Mouse (Mus musculus): ENCODE results near the gene BB287469.
"Not testable (repeated sequence)": the region's sequence is repeated elsewhere in the genome, so short reads cannot be mapped to it uniquely, and the experiment has no call there.

BB287469 gene

DNA sequence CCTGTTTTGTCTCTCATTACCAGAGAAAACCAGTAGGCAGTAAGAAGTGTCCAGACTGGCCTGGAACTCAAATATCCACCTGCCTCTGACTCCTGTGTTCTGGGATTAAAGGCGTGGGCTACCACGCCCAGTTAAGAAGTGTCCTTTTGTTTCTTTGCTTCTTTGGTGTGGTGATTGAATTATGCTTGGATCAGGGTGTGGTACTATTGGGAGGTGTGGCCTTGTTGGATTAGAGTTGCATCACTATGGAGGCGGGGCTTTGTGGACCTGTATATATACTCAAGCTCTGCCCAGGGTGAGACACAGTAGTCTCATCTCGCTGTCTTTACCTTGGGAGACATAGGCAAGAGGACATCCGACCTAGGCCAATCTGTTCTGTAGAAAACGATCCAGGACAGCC lies at the start of gene BB287469:
TSS of gene BB287469 (plus strand) at position 301 of the 400 bp plus-strand sequence.
- DNase-seq (ENCODE audit: low spot score in 2 of 2): not testable (repeated sequence)

DNA sequence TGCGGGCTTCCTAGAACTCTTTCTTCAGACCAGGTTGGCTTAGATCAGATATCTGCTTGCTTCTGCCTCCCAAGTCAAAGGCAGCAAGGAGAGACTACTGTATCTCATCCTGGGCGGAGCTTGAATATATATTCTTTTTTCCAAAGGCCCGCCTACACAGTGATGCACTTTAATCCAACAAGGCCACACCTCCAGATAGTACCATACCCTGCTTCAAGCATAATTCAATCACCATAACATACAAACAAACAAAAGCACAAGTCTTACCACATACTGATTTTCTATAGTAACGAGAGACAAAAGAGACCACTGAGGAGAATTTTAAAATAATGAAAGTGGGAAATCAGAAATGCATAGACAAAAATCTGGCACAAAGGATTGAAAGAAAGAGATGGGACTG lies 40.7 kb upstream of the BB287469 start, which contains the start of gene Gm21319:
TSS of gene Gm21319 (minus strand) at position 101 of the 400 bp plus-strand sequence.
- DNase-seq (ENCODE audit: low spot score in 2 of 2): not testable (repeated sequence)

DNA sequence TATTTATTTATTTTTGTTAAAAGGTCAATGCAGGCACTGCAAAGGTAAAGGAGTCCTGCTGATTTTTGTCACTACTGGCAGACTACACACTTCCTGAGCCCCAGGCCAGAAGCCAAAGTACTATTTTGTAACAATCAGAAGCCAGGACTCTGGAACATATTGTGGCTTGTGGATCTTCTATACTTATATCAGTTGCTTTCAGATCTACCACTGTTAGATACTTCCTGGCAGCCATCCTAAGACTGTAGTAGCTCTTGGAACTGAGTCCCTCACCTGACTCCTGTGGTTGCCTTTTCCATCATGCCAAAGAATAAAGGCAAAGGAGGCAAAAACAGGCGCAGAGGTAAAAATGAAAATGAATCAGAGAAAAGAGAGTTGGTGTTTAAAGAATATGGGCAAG lies 21.2 kb upstream of the BB287469 start, which contains the start of gene Gm21936:
TSS of gene Gm21936 (plus strand) at position 301 of the 400 bp plus-strand sequence.
- DNase-seq (ENCODE audit: low spot score in 2 of 2): not testable (repeated sequence)

DNA sequence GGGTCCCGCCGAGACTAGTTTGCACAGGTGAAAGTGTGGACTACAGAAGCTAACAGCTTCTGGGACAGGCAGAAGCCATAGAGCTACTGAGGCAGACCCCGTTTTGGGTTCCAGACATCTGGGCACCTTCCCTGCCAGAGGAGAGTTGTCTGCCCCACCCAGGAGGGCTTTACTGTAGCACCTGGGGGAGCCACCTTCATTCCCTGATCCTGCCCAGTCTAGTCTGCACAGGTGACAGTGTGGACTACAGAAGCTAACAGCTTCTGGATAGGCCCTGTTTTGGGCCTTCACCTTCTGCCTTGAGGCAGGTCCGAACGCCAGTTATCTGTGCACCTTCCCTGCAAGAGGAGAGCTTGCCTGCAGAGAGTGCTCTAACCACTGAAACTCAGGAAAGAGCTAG lies 18.4 kb upstream of the BB287469 start:
- DNase-seq (ENCODE audit: low spot score in 2 of 2): not testable (repeated sequence)

DNA sequence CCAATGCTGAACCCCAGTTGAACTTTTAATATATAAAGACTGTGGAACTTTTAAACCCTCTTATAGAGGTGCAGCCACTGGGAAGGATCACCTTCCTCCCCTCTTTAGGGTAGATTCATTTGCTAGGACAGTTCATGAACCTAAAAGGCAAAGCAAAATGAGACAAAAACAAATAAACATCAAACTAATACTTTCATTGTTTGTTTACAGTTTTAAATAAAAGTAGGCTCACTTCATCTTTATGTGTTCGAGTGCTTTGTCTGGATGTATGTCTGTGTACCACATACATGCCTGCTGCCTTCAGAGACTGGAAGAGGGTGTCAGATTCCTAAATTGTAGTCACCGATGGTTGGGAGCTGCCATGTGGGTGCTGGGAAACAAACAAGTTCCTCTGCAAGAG lies 25.9 kb downstream of the BB287469 start, which contains the start of gene Gm2001:
TSS of gene Gm2001 (minus strand) at position 101 of the 400 bp plus-strand sequence.
- DNase-seq (ENCODE audit: low spot score in 2 of 2): not testable (repeated sequence)

DNA sequence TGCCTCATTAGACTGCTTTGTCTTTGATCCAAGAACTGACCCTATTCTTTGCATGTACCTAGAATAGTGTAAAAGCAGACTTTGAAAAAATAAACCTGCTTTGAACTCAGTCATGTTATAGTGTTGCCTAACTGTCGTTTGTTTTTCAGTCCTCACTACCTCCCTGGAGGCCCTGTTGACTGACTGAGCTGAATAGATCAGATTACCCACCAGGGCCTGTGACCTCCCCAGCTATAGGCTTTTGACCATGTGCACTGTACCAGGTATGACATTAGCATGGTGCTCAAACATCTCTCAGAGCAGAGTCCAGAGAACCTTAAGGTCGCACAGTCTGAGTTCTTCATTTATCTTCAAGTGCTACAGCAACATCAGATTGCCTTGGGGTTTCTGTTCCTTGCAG lies 34.3 kb downstream of the BB287469 start:
- DNase-seq (ENCODE audit: low spot score in 2 of 2): not testable (repeated sequence)

DNA sequence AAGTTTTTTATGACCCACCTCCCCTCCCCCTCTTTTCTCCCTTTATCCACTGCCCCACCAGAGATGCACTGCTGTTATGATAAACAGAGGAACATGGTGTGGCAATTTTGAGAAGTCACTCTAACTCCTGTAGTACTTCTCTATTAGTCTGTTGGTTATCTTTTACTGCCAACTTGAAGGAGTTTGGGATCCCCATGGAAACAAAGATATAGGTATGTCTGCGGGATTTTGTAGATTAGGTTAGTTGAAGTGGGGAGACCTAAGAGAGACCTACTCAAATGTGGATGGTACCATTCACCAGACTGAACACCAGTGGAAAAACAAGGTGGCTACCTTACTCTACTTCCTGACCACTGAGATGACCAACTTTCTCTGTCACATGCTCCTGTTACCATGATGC lies 39.7 kb downstream of the BB287469 start:
- DNase-seq (ENCODE audit: low spot score in 2 of 2): not testable (repeated sequence)

DNA sequence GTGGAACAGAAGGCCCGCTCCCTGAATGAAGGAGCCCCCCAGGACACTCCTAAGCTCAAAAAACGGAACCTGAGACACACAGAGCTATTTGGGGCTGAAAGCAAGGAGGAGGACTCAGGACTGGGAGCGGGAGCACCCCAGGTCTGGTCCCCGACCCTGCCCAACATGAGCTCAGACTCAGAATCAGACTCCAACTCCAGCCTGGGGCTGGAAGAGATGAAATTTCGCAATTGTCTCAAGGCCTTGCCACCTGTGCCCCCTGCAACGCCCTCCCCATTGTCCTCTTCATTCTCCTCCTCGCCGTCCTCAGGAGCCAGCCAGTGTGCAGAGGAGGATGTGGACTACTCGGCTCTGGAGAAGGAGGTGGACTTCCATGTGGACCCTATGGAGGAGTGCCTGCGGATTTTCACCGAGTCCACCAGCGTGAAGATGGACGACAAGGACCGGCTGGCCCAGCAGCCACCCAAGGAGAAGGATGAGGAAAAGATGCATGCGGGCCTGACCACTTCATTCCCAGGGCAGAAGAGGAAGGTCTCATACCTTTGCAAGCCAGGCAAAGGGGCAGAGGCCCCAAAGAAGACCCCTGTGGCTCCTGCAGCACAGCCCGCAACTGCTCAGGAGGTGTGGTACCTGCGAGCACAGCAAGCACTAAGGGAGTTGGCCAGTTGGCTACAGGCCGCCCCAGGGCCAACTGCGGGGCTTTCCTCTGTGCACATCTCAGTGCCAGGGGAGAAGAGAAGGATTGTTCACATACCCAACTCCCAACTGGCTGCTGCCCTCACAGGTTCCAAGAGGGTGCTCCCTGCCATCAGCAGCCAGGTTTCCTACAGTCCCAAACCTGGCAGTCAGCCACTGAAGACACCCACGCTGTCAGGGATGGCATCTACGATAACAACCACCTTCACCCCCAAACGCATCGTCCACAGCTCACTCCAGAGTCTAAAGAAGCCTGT lies 45.6 kb downstream of the BB287469 start:
- DNase-seq (ENCODE audit: low spot score in 2 of 2): not testable (repeated sequence)

DNA sequence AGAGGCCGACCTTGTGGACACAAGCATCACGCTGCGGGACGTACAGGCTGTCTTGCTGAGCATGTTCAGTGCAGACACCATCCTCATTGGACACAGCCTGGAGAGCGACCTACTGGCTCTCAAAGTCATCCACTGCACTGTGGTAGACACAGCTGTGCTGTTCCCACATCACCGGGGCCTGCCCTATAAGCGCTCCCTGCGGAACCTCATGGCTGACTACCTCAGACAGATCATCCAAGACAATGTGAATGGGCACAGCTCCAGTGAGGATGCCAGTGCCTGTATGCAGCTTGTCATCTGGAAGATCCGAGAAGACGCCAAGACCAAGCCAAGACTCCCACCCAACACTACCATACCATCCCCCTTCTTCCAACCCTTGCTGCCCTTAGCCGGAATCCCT lies 47.3 kb downstream of the BB287469 start:
- not testable (repeated sequence) for DNase-seq (ENCODE audit: low spot score in 2 of 2)

DNA sequence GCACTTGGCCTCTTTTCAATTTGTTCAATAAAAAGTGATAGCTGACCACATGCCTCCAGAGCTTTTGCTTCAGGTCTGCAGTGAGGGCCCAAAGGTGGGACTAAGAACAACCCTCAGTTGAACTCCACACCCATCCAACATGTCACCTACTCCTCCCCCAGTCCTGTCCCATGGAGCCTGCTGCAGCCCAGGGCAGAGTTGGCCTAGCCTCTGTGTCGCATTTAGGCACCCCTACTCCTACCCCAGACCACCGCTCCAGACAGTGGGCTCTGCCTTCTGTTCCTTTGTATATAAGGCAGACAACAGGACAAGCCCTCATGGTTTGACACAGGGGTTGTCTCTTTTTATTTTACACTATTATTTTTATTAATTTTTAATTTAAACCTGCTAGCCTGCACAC lies 47.7 kb downstream of the BB287469 start:
- DNase-seq (ENCODE audit: low spot score in 2 of 2): not testable (repeated sequence)
